Mouse (Mus musculus) inflammation-experienced regulatory T-cells, adult 6 months (primary cell): ENCODE results near the gene Stx8. TPM values are rescaled to one million over a fixed set of nuclear protein-coding genes. Genes with fewer than 3 reads are reported as not detected.

Experiments used
- ATAC-seq: one replicate; pipeline ENCODE4 v1.8.0; 2017
- polyA plus RNA-seq, 3 experiments: library from polyadenylated mRNA; unstranded; fragments of 100-300 nt; shearing (Covaris generic); gene quantifications; one replicate each; pipeline ENCODE4 v1.2.1; 2017

The Stx8 gene
- polyA plus RNA-seq, 3 experiments from 2014 or later = 59.6 to 76.8 (median 64.6) TPM

- ATAC-seq = no peak
Measured at GRCm38 (mm10) chr11:68201811-68202459, 235.9 kb downstream of the Stx8 start.

- no peak for ATAC-seq
Measured at GRCm38 (mm10) chr11:68202561-68202960, 236.6 kb downstream of the Stx8 start.

- ATAC-seq = no peak
Measured at GRCm38 (mm10) chr11:68203658-68204315, 237.8 kb downstream of the Stx8 start.

- ATAC-seq = no peak
Measured at GRCm38 (mm10) chr11:68204407-68204806, 238.4 kb downstream of the Stx8 start.

GRCm38 (mm10) chr11:68205572-68206229 is 239.7 kb downstream of the Stx8 start:
- ATAC-seq = no peak

GRCm38 (mm10) chr11:68208023-68208422 is 242.0 kb downstream of the Stx8 start:
- ATAC-seq = no peak

- ATAC-seq = no peak
Measured at GRCm38 (mm10) chr11:68208582-68208981, 242.6 kb downstream of the Stx8 start.

- ATAC-seq = no peak
Measured at GRCm38 (mm10) chr11:68209506-68209905, 243.5 kb downstream of the Stx8 start.

- ATAC-seq = no peak
Measured at GRCm38 (mm10) chr11:68210714-68211113, 244.7 kb downstream of the Stx8 start.

GRCm38 (mm10) chr11:68211924-68212578 is 246.1 kb downstream of the Stx8 start:
- no peak for ATAC-seq

- ATAC-seq = peak; percentile 38
Measured at GRCm38 (mm10) chr11:68213896-68214295, 247.9 kb downstream of the Stx8 start.

GRCm38 (mm10) chr11:68214496-68215205 is 248.7 kb downstream of the Stx8 start:
- no peak for ATAC-seq

- no peak for ATAC-seq
Measured at GRCm38 (mm10) chr11:68215206-68215912, 249.4 kb downstream of the Stx8 start.

GRCm38 (mm10) chr11:68216041-68216440 is 250.0 kb downstream of the Stx8 start:
- ATAC-seq = no peak

- ATAC-seq = no peak
Measured at GRCm38 (mm10) chr11:68220733-68221132, 254.7 kb downstream of the Stx8 start.

- no peak for ATAC-seq
Measured at GRCm38 (mm10) chr11:68222209-68222608, 256.2 kb downstream of the Stx8 start.

- no peak for ATAC-seq
Measured at GRCm38 (mm10) chr11:68223143-68223542, 257.1 kb downstream of the Stx8 start.

GRCm38 (mm10) chr11:68226654-68227057 is 260.7 kb downstream of the Stx8 start:
- no peak for ATAC-seq

GRCm38 (mm10) chr11:68227837-68228236 is 261.8 kb downstream of the Stx8 start:
- no peak for ATAC-seq

- no peak for ATAC-seq
Measured at GRCm38 (mm10) chr11:68228941-68229665, 263.1 kb downstream of the Stx8 start.

GRCm38 (mm10) chr11:68231558-68231957 is 265.6 kb downstream of the Stx8 start:
- no peak for ATAC-seq
